Mouse (Mus musculus) neural tube, embryonic 14.5 days (tissue): ENCODE data around the gene Crybg2. TPM values are rescaled to one million over a fixed set of nuclear protein-coding genes. Genes with fewer than 3 reads are reported as not detected.

Source experiments
- ATAC-seq: fragments of 200-750 bp; cut with Nextera tagmentation; 2 replicates; pipeline ENCODE4 v1.8.0; 2017; ENCODE audit warnings: low read depth, mild to moderate bottlenecking, moderate TSS enrichment, moderate library complexity
- H3K27ac ChIP-seq: fragments of 300-500 bp; sonication (generic); 2 replicates; pipeline ENCODE4 v1.5.1; 2014; ENCODE audit warnings: low read depth, mild to moderate bottlenecking, control low read depth, low read length, moderate library complexity, mixed read lengths
- H3K27me3 ChIP-seq: fragments of 300-500 bp; sonication (generic); 2 replicates; pipeline ENCODE4 v1.6.1; 2014; ENCODE audit warnings: low read length; ENCODE audit not compliant: control insufficient read depth, insufficient read depth
- H3K36me3 ChIP-seq: fragments of 300-500 bp; sonication (generic); 2 replicates; pipeline ENCODE4 v1.6.1; 2014; ENCODE audit warnings: low read length, mixed read lengths; ENCODE audit not compliant: control insufficient read depth, insufficient read depth
- H3K4me1 ChIP-seq: fragments of 300-500 bp; sonication (generic); 2 replicates; pipeline ENCODE4 v1.6.1; 2014; ENCODE audit warnings: low read length; ENCODE audit not compliant: control insufficient read depth, insufficient read depth
- H3K4me2 ChIP-seq: fragments of 300-500 bp; sonication (generic); 2 replicates; pipeline ENCODE4 v1.6.1; 2014; ENCODE audit warnings: mild to moderate bottlenecking, low read depth, low read length, control low read depth
- H3K4me3 ChIP-seq: fragments of 300-500 bp; sonication (generic); 2 replicates; pipeline ENCODE4 v1.5.1; 2014; ENCODE audit warnings: low read depth, low read length, control low read depth, mixed read lengths
- H3K9ac ChIP-seq: fragments of 300-500 bp; sonication (generic); replicated peaks from 2 replicates; pipeline ENCODE4 v1.6.1; 2014; ENCODE audit warnings: low read depth, mild to moderate bottlenecking, control low read depth, low read length, mixed read lengths
- H3K9me3 ChIP-seq: fragments of 300-500 bp; sonication (generic); 2 replicates; pipeline ENCODE4 v1.6.1; 2016; ENCODE audit warnings: low read length; ENCODE audit not compliant: control insufficient read depth
- WGBS: fragments of 180-500 bp; shearing (Covaris S2); extraction: QIAGEN DNeasy Blood & Tissue Kit; methylation state at CpG from one replicate; pipeline ENCODE4 v1.1.7; 2014; 5-methylcytosine and 5-hydroxymethylcytosine counted together
- polyA plus RNA-seq: library from polyadenylated mRNA; unstranded; fragments of >200 nt; fragmentation: Nextera tagmentation; extraction: Ambion mirVana; gene quantifications from 2 replicates; pipeline ENCODE4 v1.2.1, GENCODE M21; 2014

The Crybg2 gene
- polyA plus RNA-seq, 1 experiment from 2014 or later = 2.9 TPM

- H3K27me3 ChIP-seq = no peaks in the 10 kb centered on the region
- H3K4me2 ChIP-seq = no peak overlapping the region
- no peak overlapping the region for H3K4me3 ChIP-seq
- no peak overlapping the region for H3K9ac ChIP-seq
- 80% methylated on average over 9 of the region's 9 CpGs for WGBS
- no peak for ATAC-seq
- H3K27ac ChIP-seq = no peak overlapping the region
- H3K36me3 ChIP-seq = no peaks in the 10 kb centered on the region
- no peaks in the 10 kb centered on the region for H3K9me3 ChIP-seq
- no peaks in the 10 kb centered on the region for H3K4me1 ChIP-seq
Observed at GRCm38 (mm10) chr4:134089029-134089428, 28.4 kb downstream of the Crybg2 start.

GRCm38 (mm10) chr4:134090521-134091224, 30.1 kb downstream of the Crybg2 start:
- no peak overlapping the region for H3K9ac ChIP-seq
- no peaks in the 10 kb centered on the region for H3K9me3 ChIP-seq
- ATAC-seq = no peak
- no peaks in the 10 kb centered on the region for H3K4me1 ChIP-seq
- no peaks in the 10 kb centered on the region for H3K27me3 ChIP-seq
- no peak overlapping the region for H3K4me3 ChIP-seq
- no peak overlapping the region for H3K27ac ChIP-seq
- 84% methylated on average over 16 of the region's 16 CpGs for WGBS
- no peak overlapping the region for H3K4me2 ChIP-seq
- H3K36me3 ChIP-seq = no peaks in the 10 kb centered on the region

- Histone ChIP-seq H3K9me3 (no peaks in the 10 kb centered on the region), H3K9ac (no peak overlapping the region), H3K4me3 (no peak overlapping the region), H3K27me3 (no peaks in the 10 kb centered on the region), H3K4me1 (no peaks in the 10 kb centered on the region), H3K27ac (no peak overlapping the region), H3K36me3 (no peaks in the 10 kb centered on the region), H3K4me2 (no peak overlapping the region)
- WGBS = 85% methylated on average over 6 of the region's 6 CpGs
- no peak for ATAC-seq
Observed at GRCm38 (mm10) chr4:134091225-134091529, 30.6 kb downstream of the Crybg2 start.

- H3K27ac ChIP-seq = no peak overlapping the region
- 77% methylated on average over 6 of the region's 6 CpGs for WGBS
- no peaks in the 10 kb centered on the region for H3K36me3 ChIP-seq
- no peak for ATAC-seq
- no peak overlapping the region for H3K4me2 ChIP-seq
- H3K4me3 ChIP-seq = no peak overlapping the region
- H3K9me3 ChIP-seq = no peaks in the 10 kb centered on the region
- no peak overlapping the region for H3K9ac ChIP-seq
- H3K27me3 ChIP-seq = no peaks in the 10 kb centered on the region
- no peaks in the 10 kb centered on the region for H3K4me1 ChIP-seq
Observed at GRCm38 (mm10) chr4:134092382-134093288, 32.0 kb downstream of the Crybg2 start.

- no peaks in the 10 kb centered on the region for H3K27me3 ChIP-seq
- 88% methylated on average over 7 of the region's 7 CpGs for WGBS
- no peaks in the 10 kb centered on the region for H3K36me3 ChIP-seq
- H3K9me3 ChIP-seq = no peaks in the 10 kb centered on the region
- H3K27ac ChIP-seq = no peak overlapping the region
- no peak overlapping the region for H3K4me2 ChIP-seq
- no peak overlapping the region for H3K4me3 ChIP-seq
- no peak for ATAC-seq
- H3K9ac ChIP-seq = no peak overlapping the region
- H3K4me1 ChIP-seq = no peaks in the 10 kb centered on the region
Observed at GRCm38 (mm10) chr4:134094004-134094564, 33.5 kb downstream of the Crybg2 start.

- Histone ChIP-seq H3K4me3 (no peak within 1 kb of the TSS), H3K27me3 (no peaks in the 10 kb centered on the region), H3K9me3 (no peaks in the 10 kb centered on the region), H3K4me1 (no peaks in the 10 kb centered on the region), H3K36me3 (no peaks in the 10 kb centered on the region), H3K4me2 (no peak within 1 kb of the TSS), H3K27ac (no peak within 1 kb of the TSS), H3K9ac (no peak within 1 kb of the TSS)
- no peak for ATAC-seq
- WGBS = 47% methylated on average over 3 of the region's 3 CpGs
Observed at GRCm38 (mm10) chr4:134094923-134095547, 34.4 kb downstream of the Crybg2 start, which contains the start of gene Cd52. Gene Cd52, minus strand, starts transcription at chr4:134095082.

- H3K36me3 ChIP-seq = no peaks in the 10 kb centered on the region
- no peaks in the 10 kb centered on the region for H3K9me3 ChIP-seq
- no peaks in the 10 kb centered on the region for H3K4me1 ChIP-seq
- H3K27ac ChIP-seq = no peak overlapping the region
- 84% methylated on average over 3 of the region's 3 CpGs for WGBS
- H3K4me2 ChIP-seq = no peak overlapping the region
- H3K4me3 ChIP-seq = no peak overlapping the region
- no peak for ATAC-seq
- H3K27me3 ChIP-seq = no peaks in the 10 kb centered on the region
- H3K9ac ChIP-seq = no peak overlapping the region
Observed at GRCm38 (mm10) chr4:134096120-134096519, 35.5 kb downstream of the Crybg2 start.

- Histone ChIP-seq H3K4me3 (no peak overlapping the region), H3K27ac (no peak overlapping the region), H3K9me3 (no peaks in the 10 kb centered on the region), H3K4me2 (no peak overlapping the region), H3K36me3 (no peaks in the 10 kb centered on the region), H3K9ac (no peak overlapping the region), H3K27me3 (no peaks in the 10 kb centered on the region), H3K4me1 (no peaks in the 10 kb centered on the region)
- no peak for ATAC-seq
- 85% methylated on average over 5 of the region's 5 CpGs for WGBS
Observed at GRCm38 (mm10) chr4:134097015-134097608, 36.5 kb downstream of the Crybg2 start.
